Mouse (Mus musculus): ENCODE results near the gene Slc44a3.

The Slc44a3 gene

GRCm38 (mm10) chr3:121532176-121532575 is at the start of gene Slc44a3:
Gene Slc44a3, minus strand, starts transcription at chr3:121532404.
- CTCF ChIA-PET, result interaction anchor here in 3 of 4 experiments (0.6 to 1.7 kb wide), 8 partner anchors 22 to 369 kb away, joined by 3 to 7 read pairs (median 5); no protein-coding TSS in a partner anchor
- POLR2A ChIA-PET, result interaction anchor here in 3 of 4 experiments (0.5 to 4.0 kb wide), 18 partner anchors 10 to 376 kb away, joined by 3 to 23 read pairs (median 4); partner anchors contain the start of gene Alg14 (in 1 of the 3)

- ChIA-PET POLR2A (interaction anchor here (0.6 to 42.3 kb wide), 35 partner anchors 8 to 669 kb away, joined by 3 to 1486 read pairs (median 15); partner anchors contain the start of genes F3 (in 3 of the 4) and Abcd3 (in 1 of the 4)), CTCF (interaction anchor here in 1 of 4 experiments (1.0 kb wide), 1 partner anchor 156 kb away, joined by 3 read pairs; no protein-coding TSS in a partner anchor)
Measured at GRCm38 (mm10) chr3:121579880-121580549, 47.8 kb upstream of the Slc44a3 start.

GRCm38 (mm10) chr3:121579402-121579801 is 47.2 kb upstream of the Slc44a3 start:
- POLR2A ChIA-PET, result interaction anchor here (0.6 to 42.3 kb wide), 51 partner anchors 8 to 694 kb away, joined by 3 to 1486 read pairs (median 8); partner anchors contain the start of genes F3 (in 3 of the 4), Abcd3 (in 1 of the 4) and Alg14 (in 1 of the 4)
- CTCF ChIA-PET, result interaction anchor here in 1 of 4 experiments (0.6 kb wide), 1 partner anchor 18 kb away, joined by 3 read pairs; no protein-coding TSS in a partner anchor

GRCm38 (mm10) chr3:121578706-121579105 is 46.5 kb upstream of the Slc44a3 start:
- CTCF ChIA-PET, result interaction anchor here in 2 of 4 experiments (0.5 to 0.6 kb wide), 3 partner anchors 19 to 283 kb away, joined by 3 to 6 read pairs (median 3); no protein-coding TSS in a partner anchor
- POLR2A ChIA-PET, result interaction anchor here (0.6 to 42.3 kb wide), 64 partner anchors 10 to 726 kb away, joined by 3 to 1486 read pairs (median 7); partner anchors contain the start of genes F3 (in 3 of the 4), Abcd3 (in 1 of the 4) and Alg14 (in 1 of the 4)

- CTCF ChIA-PET, result interaction anchor here (0.6 to 2.8 kb wide), 4 partner anchors 145 to 159 kb away, joined by 3 to 13 read pairs (median 7); partner anchors contain the start of gene F3 (in 1 of the 4)
- POLR2A ChIA-PET, result interaction anchor here (0.6 to 42.3 kb wide), 112 partner anchors 9 to 858 kb away, joined by 3 to 1486 read pairs (median 7); partner anchors contain the start of genes Abcd3 (in 3 of the 4), F3 (in 3 of the 4), Alg14 (in 2 of the 4) and Cnn3 (in 1 of the 4)
Measured at GRCm38 (mm10) chr3:121577641-121578040, 45.4 kb upstream of the Slc44a3 start.

GRCm38 (mm10) chr3:121577032-121577591 is 44.9 kb upstream of the Slc44a3 start:
- ChIA-PET POLR2A (interaction anchor here (0.6 to 42.3 kb wide), 126 partner anchors 8 to 911 kb away, joined by 3 to 1486 read pairs (median 7); partner anchors contain the start of genes Abcd3 (in 3 of the 4), Alg14 (in 3 of the 4), F3 (in 3 of the 4) and Cnn3 (in 1 of the 4)), CTCF (interaction anchor here (0.6 to 2.8 kb wide), 6 partner anchors 146 to 225 kb away, joined by 3 to 13 read pairs (median 6); partner anchors contain the start of gene F3 (in 2 of the 4))

- ChIA-PET POLR2A (interaction anchor here (0.7 to 42.3 kb wide), 100 partner anchors 8 to 912 kb away, joined by 3 to 1486 read pairs (median 8); partner anchors contain the start of genes F3 (in 3 of the 4), Alg14 (in 2 of the 4), Abcd3 (in 1 of the 4) and Cnn3 (in 1 of the 4)), CTCF (interaction anchor here in 3 of 4 experiments (0.6 to 2.8 kb wide), 4 partner anchors 33 to 160 kb away, joined by 3 to 13 read pairs (median 8); partner anchors contain the start of gene F3 (in 1 of the 3))
Measured at GRCm38 (mm10) chr3:121576367-121576766, 44.2 kb upstream of the Slc44a3 start.

- ChIA-PET POLR2A (interaction anchor here in 3 of 4 experiments (0.7 to 42.3 kb wide), 16 partner anchors 9 to 165 kb away, joined by 3 to 1486 read pairs (median 110); partner anchors contain the start of gene F3 (in 2 of the 3)), CTCF (no interaction called here)
Measured at GRCm38 (mm10) chr3:121574386-121574785, 42.2 kb upstream of the Slc44a3 start.

- ChIA-PET POLR2A (interaction anchor here in 3 of 4 experiments (0.8 to 42.3 kb wide), 21 partner anchors 11 to 186 kb away, joined by 3 to 1486 read pairs (median 6); partner anchors contain the start of gene F3 (in 1 of the 3)), CTCF (interaction anchor here in 1 of 4 experiments (0.5 to 0.6 kb wide), 2 partner anchors 85 to 407 kb away, joined by 4 read pairs; no protein-coding TSS in a partner anchor)
Measured at GRCm38 (mm10) chr3:121573858-121574257, 41.7 kb upstream of the Slc44a3 start.

- POLR2A ChIA-PET, result interaction anchor here in 3 of 4 experiments (0.5 to 42.3 kb wide), 9 partner anchors 9 to 874 kb away, joined by 3 to 1486 read pairs (median 47); no protein-coding TSS in a partner anchor
- CTCF ChIA-PET, result no interaction called here
Measured at GRCm38 (mm10) chr3:121571491-121571890, 39.3 kb upstream of the Slc44a3 start.

GRCm38 (mm10) chr3:121570623-121571022 is 38.4 kb upstream of the Slc44a3 start:
- ChIA-PET CTCF (no interaction called here), POLR2A (interaction anchor here in 3 of 4 experiments (0.8 to 42.3 kb wide), 10 partner anchors 7 to 184 kb away, joined by 3 to 1486 read pairs (median 52); no protein-coding TSS in a partner anchor)

GRCm38 (mm10) chr3:121569767-121570166 is 37.6 kb upstream of the Slc44a3 start:
- POLR2A ChIA-PET, result interaction anchor here (0.6 to 42.3 kb wide), 14 partner anchors 8 to 185 kb away, joined by 3 to 1486 read pairs (median 7); partner anchors contain the start of gene F3 (in 1 of the 4)
- CTCF ChIA-PET, result interaction anchor here in 1 of 4 experiments (0.6 kb wide), 1 partner anchor 167 kb away, joined by 6 read pairs; no protein-coding TSS in a partner anchor

- POLR2A ChIA-PET, result interaction anchor here (0.7 to 42.3 kb wide), 19 partner anchors 8 to 172 kb away, joined by 3 to 1486 read pairs (median 8); partner anchors contain the start of gene F3 (in 2 of the 4)
- CTCF ChIA-PET, result interaction anchor here in 1 of 4 experiments (1.0 kb wide), 1 partner anchor 168 kb away, joined by 3 read pairs; no protein-coding TSS in a partner anchor
Measured at GRCm38 (mm10) chr3:121569004-121569403, 36.8 kb upstream of the Slc44a3 start.

GRCm38 (mm10) chr3:121567904-121568303 is 35.7 kb upstream of the Slc44a3 start:
- ChIA-PET CTCF (interaction anchor here in 3 of 4 experiments (0.9 to 1.0 kb wide), 3 partner anchors 18 to 169 kb away, joined by 3 to 5 read pairs (median 3); no protein-coding TSS in a partner anchor), POLR2A (interaction anchor here (0.5 to 42.3 kb wide), 28 partner anchors 8 to 706 kb away, joined by 3 to 1486 read pairs (median 7); partner anchors contain the start of gene F3 (in 2 of the 4))

GRCm38 (mm10) chr3:121567337-121567900 is 35.2 kb upstream of the Slc44a3 start:
- CTCF ChIA-PET, result interaction anchor here in 3 of 4 experiments (0.6 to 1.0 kb wide), 4 partner anchors 17 to 570 kb away, joined by 3 to 6 read pairs (median 4); no protein-coding TSS in a partner anchor
- POLR2A ChIA-PET, result interaction anchor here (0.8 to 42.3 kb wide), 20 partner anchors 8 to 197 kb away, joined by 3 to 1486 read pairs (median 8); partner anchors contain the start of gene F3 (in 1 of the 4)

- ChIA-PET CTCF (interaction anchor here in 2 of 4 experiments (0.6 kb wide), 2 partner anchors 150 to 571 kb away, joined by 3 to 6 read pairs; no protein-coding TSS in a partner anchor), POLR2A (interaction anchor here (0.9 to 42.3 kb wide), 14 partner anchors 10 to 197 kb away, joined by 3 to 1486 read pairs (median 9); partner anchors contain the start of gene F3 (in 1 of the 4))
Measured at GRCm38 (mm10) chr3:121566901-121567300, 34.7 kb upstream of the Slc44a3 start.
